Mouse (Mus musculus) megakaryocyte progenitor cell, adult 5-6 weeks (primary cell): ENCODE measurements at regions not wholly inside any gene's neighbourhood (a gene's known extent, or its start where the extent isn't known, plus 50 kb on each side); places are given as distances from the start of the nearest gene placed in this dataset.

Experiments
- ATAC-seq: replicated peaks from 2 replicates; pipeline ENCODE4 v1.8.0; 2016; ENCODE audit warnings: mild to moderate bottlenecking, moderate TSS enrichment, inconsistent platforms; ENCODE audit not compliant: poor library complexity

GRCm38 (mm10) chr9:90683319-90683718, 412.7 kb upstream of the Tbc1d2b start:
- no peak for ATAC-seq

GRCm38 (mm10) chr9:90690066-90690465, 419.5 kb upstream of the Tbc1d2b start:
- ATAC-seq = no peak

GRCm38 (mm10) chr9:90691137-90691536, 420.5 kb upstream of the Tbc1d2b start:
- no peak for ATAC-seq

GRCm38 (mm10) chr9:90691676-90692661, 421.4 kb upstream of the Tbc1d2b start:
- ATAC-seq = no peak

GRCm38 (mm10) chr9:90693031-90693671, 422.5 kb upstream of the Tbc1d2b start:
- no peak for ATAC-seq

GRCm38 (mm10) chr9:90694051-90694645, 423.5 kb upstream of the Tbc1d2b start:
- ATAC-seq = no peak

GRCm38 (mm10) chr9:90695693-90696092, 425.1 kb upstream of the Tbc1d2b start:
- no peak for ATAC-seq

- ATAC-seq = no peak
Measured at GRCm38 (mm10) chr9:90697279-90698000, 426.8 kb upstream of the Tbc1d2b start.

GRCm38 (mm10) chr9:90698439-90698838, 427.8 kb upstream of the Tbc1d2b start:
- ATAC-seq = no peak

GRCm38 (mm10) chr9:90699064-90699463, 428.5 kb upstream of the Tbc1d2b start:
- peak; percentile 77 for ATAC-seq

GRCm38 (mm10) chr9:90700236-90701179, 429.9 kb upstream of the Tbc1d2b start:
- peak; percentile 37; the same call in 1 of the 2 replicates for ATAC-seq

- no peak for ATAC-seq
Measured at GRCm38 (mm10) chr9:90701180-90701765, 430.7 kb upstream of the Tbc1d2b start.

- ATAC-seq = no peak
Measured at GRCm38 (mm10) chr9:90713685-90714084, 443.1 kb upstream of the Tbc1d2b start.

- ATAC-seq = no peak
Measured at GRCm38 (mm10) chr9:90731450-90731849, 460.8 kb upstream of the Tbc1d2b start.

GRCm38 (mm10) chr9:90757175-90757574, 486.6 kb upstream of the Tbc1d2b start:
- no peak for ATAC-seq

- ATAC-seq = no peak
Measured at GRCm38 (mm10) chr9:90774296-90774695, 503.7 kb upstream of the Tbc1d2b start.

GRCm38 (mm10) chr9:90789545-90789944, 518.9 kb upstream of the Tbc1d2b start:
- ATAC-seq = no peak

- ATAC-seq = no peak
Measured at GRCm38 (mm10) chr9:90791871-90792270, 521.3 kb upstream of the Tbc1d2b start.

- no peak for ATAC-seq
Measured at GRCm38 (mm10) chr9:90816844-90817243, 545.4 kb upstream of the Zic4 start.
